Mouse (Mus musculus) fibroblast of lung, adult 2 months (primary cell): ENCODE results near the gene Olfm4.

Experiments
- DNase-seq: peaks from one replicate; pipeline ENCODE4 v3.0.0-alpha.2; 2011; ENCODE audit warnings: low read depth

The Olfm4 gene

DNA sequence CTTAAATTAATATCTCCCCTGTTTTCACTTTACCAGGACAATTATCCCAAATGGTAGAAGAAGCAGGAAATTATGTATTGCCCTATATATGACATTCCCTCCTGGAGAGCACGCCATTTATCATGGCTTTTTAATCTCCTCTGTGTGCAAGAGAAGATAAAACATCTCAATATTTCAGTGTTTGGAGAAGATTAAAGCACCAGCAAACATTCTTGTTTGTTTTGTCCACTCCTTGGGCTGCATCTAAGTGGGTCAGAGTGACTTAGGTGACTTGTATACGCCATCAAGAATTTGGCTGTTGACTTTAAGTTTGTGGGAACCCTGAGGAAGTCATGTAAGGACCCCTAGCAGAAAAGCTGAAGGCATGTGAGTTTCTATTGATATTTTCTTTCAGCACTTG lies at the start of gene Olfm4:
TSS of gene Olfm4 (plus strand) at position 301 of the 400 bp plus-strand sequence.
- DNase-seq = no peak

DNA sequence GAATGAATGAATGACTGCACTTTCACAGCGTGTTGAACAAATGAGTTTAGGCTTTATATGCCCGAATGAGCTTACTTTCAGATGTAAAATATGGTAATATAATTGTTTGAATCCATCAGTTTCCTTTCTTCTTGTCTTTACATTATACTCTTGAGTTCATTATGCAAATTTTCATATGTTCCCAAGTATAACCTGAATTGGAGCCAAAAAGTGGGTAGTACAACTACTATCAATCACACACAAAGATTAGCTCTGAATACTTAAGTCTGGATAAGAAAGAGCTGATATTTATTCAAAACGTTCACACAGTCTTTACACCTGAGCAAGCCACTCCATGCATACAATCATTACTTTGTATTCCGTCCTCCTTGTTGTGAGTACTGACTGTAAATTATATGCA lies 49.5 kb upstream of the Olfm4 start:
- DNase-seq = no peak

- DNase-seq = no peak
Measured at GRCm38 (mm10) chr14:79936879-79937468, 46.9 kb upstream of the Olfm4 start.

- DNase-seq = no peak
Measured at GRCm38 (mm10) chr14:79945876-79946275, 38.0 kb upstream of the Olfm4 start.

GRCm38 (mm10) chr14:79955678-79956077 lies 28.2 kb upstream of the Olfm4 start:
- no peak for DNase-seq

DNA sequence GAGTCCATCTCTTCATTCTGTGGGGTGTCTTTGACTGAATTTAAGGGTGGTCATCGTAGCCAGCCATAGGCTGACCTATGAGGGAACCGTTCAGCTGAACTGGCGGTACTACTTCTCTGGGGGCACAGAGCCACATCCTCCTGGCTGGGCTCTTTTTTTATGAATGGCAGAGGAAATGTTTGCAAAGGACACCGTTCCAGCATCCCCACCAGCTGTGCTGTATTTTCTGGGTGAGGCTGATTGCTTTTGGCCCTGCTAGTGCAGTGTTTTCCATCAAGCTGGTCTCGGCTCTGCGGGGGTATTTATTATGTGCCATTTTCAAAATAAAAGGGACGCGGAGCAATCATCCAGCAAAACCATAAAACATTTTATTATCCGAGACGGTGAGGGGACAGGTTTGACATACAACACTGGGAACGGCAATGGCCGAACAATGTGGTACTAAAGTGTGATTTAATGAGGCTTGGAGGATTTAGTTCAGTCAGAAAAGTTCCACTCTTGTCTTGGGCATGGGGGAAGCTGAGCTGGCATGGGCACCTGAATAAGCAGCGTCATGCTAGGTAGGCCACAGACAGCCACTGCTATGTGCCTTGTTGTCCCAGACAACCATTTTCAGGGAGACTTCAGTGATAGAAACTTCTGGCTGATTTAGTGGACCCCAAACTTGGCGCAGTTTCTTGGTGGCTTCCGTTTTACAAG lies 25.9 kb upstream of the Olfm4 start:
- no peak for DNase-seq

DNA sequence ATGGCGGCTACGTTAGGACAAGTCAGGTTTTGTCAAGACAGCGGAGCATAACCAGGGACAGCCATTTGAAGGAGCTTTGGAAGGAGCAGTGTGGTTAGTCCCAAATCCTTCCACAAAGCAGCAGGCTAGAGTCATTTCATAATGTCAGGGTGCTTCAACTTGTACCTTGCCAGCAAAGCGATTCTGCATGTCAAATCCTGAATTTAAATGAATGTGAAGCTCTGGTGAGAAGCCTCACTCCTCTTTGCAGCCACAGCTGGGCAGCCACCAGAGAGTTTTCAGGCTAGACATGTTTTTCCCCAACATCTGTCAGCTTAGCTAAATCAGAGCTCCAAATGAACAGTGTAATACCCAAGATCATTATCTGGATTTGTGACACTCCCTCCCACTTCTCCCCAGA lies 22.7 kb upstream of the Olfm4 start:
- DNase-seq = no peak

- DNase-seq = no peak
Measured at GRCm38 (mm10) chr14:79961602-79962001, 22.3 kb upstream of the Olfm4 start.

GRCm38 (mm10) chr14:79970165-79970564 lies 13.7 kb upstream of the Olfm4 start:
- no peak for DNase-seq

GRCm38 (mm10) chr14:79970928-79971738 lies 12.7 kb upstream of the Olfm4 start:
- no peak for DNase-seq

- no peak for DNase-seq
Measured at GRCm38 (mm10) chr14:79981437-79981836, 2.4 kb upstream of the Olfm4 start.

GRCm38 (mm10) chr14:79985137-79985670 lies 1.3 kb downstream of the Olfm4 start:
- DNase-seq = no peak

DNA sequence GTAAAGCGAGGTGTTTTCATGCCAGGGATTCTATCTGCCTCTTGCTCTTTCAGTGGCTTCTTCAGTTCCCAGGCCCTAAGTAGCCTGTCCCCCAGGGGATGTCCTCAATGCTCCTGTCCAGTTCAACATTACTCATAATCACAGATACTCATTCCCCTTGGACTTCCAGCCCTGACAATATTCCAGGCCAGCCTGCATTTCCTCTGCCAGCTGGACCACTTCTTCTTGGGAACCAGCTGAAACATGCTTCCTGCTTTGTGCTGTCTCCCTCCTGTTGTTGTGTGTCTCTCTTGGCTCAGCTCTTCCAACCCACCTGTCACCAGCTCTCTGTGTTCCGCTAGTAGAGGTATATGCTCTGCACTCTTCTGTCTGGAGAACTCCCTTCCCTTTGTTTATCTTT lies 1.8 kb downstream of the Olfm4 start:
- no peak for DNase-seq

GRCm38 (mm10) chr14:79986831-79987230 lies 3.0 kb downstream of the Olfm4 start:
- no peak for DNase-seq

GRCm38 (mm10) chr14:79989785-79990184 lies 5.9 kb downstream of the Olfm4 start:
- no peak for DNase-seq

DNA sequence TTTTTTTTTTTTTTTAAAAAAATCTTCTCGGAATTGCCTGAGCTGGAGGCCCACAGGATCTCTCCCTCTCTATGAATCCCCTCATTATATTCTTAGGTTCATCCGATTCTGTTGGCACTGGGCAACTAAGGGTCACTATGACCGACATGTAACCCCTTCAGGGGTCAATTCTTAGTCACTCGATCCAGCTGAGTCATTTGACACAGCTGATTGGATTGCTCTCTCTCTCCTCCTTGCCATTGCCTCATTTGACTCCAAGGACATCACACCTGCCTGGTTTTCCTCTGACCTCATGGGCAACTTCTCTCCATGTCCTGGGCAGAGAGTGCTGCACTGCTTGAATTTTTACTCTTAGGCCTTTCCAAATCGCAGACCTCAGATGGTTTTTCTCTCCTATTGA lies 6.7 kb downstream of the Olfm4 start:
- DNase-seq = no peak

- DNase-seq = no peak
Measured at GRCm38 (mm10) chr14:79997534-79997933, 13.7 kb downstream of the Olfm4 start.

DNA sequence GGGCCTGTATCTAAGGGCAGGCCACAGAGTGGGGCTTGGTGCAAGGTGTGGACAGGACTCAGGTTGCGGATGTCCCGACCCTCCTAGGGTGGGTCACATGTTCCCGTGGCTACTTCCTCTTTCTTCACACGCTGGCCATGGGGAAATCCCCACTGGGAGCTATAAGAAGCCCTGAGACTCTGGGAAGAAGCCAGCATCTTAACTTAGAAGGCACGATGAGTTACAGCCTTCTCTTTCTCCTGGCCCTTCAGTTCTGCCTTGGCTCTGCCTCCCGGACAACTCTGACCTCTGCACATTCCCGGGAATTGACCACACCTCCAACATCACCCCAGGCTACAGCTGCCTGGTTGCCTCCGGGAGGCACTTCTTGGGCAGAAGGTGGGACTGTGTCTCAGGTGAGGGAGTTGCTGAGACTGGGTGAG lies 16.2 kb downstream of the Olfm4 start:
- no peak for DNase-seq

DNA sequence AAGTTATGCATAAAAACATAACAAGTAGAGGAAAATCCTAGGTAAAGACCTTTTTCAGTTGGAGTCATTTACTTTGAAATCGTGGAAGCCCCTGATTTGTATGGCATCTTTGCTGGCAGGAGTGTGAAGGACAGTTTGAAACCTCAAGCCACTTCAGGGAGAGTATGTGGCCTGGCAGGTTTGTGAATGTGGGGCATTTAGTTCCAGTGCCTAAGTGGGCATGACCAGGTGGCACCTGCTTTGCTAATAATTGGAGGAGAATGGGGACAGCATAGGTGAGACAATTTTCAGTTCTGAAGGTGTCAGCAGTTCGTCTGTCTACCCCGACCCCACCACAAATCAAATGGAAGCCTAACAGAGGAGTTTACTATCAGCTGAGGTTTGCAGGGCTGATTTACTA lies 23.8 kb downstream of the Olfm4 start:
- DNase-seq = no peak

- no peak for DNase-seq
Measured at GRCm38 (mm10) chr14:80010426-80010825, 26.5 kb downstream of the Olfm4 start.

GRCm38 (mm10) chr14:80014966-80015365 lies 31.1 kb downstream of the Olfm4 start:
- no peak for DNase-seq

DNA sequence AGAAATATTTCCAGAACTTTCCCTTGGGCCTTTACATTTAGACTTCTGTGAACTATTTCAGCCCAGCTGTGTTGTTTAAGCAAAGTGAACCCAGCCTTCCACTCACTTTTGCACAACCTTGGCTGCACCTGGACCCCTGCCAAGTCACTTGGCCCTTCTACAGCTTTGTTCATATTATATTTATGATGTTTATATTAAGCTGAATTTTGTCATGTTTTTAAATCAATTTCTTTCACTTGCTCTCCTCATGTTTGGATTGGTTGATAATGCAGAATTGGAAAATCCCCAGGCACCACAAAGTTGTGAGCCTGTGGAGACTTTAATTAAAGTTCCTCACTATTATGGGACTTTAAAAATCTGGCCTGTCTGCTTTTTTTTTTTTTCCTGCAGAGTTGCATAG lies 32.2 kb downstream of the Olfm4 start:
- DNase-seq = no peak

GRCm38 (mm10) chr14:80026078-80026477 lies 42.2 kb downstream of the Olfm4 start:
- DNase-seq = no peak
